Mouse (Mus musculus) central nervous system, embryonic 18 days (tissue): Measurements from ENCODE around the gene Trim25. TPM values are rescaled to one million over a fixed set of nuclear protein-coding genes. Genes with fewer than 3 reads are reported as not detected.

Experiments used
- polyA plus RNA-seq: library from polyadenylated mRNA; depleted of rRNA; stranded (reverse); fragments of >200 nt; gene quantifications from 2 replicates; pipeline ENCODE4 v1.2.3, GENCODE M21; 2012; rRNA removed

Trim25 gene
- polyA plus RNA-seq, result 2.6 and 2.9 TPM in 2 replicates

DNA sequence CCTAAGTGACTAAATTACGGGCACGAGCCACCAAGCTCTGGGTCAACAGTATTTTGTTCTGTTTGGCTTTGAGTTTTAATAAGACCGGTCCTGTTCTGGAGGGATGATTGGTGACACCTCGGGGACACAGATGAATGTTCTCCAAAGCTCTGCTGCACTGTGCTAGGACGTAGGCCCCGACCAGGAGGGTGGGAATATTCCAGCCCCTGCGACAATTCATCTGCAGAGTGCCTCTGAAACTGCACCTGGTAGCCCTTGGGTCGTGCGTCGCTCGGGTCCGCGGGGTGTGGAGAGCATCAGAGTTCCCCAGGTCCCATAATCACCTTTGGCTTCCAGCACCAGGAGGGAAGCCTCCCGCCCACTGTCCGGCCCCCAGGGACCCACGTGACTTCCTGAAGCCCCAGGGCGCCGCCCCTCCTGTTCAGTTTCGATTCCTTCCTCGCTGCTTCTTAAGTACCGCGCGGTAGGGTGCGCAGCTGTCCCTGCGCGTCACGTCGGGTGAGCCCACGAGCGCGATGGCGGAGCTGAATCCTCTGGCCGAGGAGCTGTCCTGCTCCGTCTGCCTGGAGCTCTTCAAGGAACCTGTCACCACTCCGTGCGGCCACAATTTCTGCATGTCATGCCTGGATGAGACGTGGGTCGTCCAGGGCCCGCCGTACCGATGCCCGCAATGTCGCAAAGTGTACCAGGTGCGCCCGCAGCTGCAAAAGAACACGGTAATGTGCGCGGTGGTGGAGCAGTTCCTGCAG is at the start of gene Trim25:
Gene Trim25 (plus strand): TSS at position 403 of the 749 bp plus-strand sequence.

DNA sequence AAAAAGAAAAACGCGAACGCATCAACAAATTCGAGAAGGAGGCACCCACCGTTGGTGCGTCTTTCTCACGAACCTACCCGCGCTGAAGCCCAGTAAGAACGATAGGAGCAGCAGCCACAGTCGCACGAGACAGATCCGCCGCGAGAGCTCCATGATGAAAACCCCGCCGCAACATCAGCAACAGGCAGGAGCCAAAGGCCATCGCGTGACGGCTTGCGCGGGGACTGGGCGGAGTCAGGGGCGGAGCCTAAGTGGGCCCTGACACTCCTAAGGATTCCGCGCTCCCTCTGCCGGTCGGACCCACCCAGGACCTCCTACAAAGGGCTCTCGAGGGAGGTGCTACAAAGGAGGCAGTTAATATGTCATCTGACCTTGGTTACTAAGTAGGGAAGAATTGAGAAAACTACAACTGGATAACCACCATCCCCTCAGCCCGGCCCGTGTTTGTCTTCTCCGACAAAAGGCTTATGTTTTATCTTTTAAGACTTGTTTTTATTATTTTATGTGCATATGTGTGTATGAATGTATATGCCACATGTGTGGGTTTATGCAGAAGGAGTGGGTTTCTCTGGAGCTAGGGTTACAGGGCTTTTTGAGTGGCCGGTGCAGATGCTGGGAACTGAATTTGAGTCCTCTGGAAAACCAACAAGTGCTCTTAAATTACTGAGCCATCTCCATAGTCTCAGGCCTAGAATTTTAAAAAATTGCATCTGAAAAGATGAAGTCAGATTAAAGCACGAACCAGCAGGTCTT is 43.8 kb upstream of the Trim25 start, which contains the start of gene Scpep1:
Gene Scpep1 (minus strand): TSS at position 249 of the 753 bp plus-strand sequence.

DNA sequence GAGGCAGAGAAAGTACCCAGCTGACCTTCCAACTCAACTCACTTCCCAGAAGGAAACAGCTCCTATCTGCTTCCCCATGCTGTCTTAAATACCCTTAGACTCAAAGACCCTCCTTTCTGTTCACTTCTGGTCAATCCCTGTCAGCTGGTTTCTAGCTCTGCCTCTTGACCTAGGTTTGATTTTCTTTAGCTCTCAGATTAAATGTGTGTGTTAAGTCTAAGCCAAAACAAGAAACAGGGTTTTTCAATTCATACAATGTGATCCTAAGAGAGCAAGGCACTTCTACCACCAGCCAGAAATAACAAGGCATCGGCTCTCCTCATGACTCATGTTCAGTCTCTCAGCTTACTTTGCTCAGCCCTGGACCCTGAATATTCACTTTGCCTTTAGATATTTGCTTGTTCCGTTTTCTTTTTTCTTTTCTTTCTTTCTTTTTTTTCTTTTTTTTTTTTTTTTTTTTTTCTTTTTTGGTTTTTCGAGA is 32.3 kb upstream of the Trim25 start, which contains the start of gene Elobl:
Gene Elobl (minus strand): TSS at position 51 of the 481 bp plus-strand sequence.

DNA sequence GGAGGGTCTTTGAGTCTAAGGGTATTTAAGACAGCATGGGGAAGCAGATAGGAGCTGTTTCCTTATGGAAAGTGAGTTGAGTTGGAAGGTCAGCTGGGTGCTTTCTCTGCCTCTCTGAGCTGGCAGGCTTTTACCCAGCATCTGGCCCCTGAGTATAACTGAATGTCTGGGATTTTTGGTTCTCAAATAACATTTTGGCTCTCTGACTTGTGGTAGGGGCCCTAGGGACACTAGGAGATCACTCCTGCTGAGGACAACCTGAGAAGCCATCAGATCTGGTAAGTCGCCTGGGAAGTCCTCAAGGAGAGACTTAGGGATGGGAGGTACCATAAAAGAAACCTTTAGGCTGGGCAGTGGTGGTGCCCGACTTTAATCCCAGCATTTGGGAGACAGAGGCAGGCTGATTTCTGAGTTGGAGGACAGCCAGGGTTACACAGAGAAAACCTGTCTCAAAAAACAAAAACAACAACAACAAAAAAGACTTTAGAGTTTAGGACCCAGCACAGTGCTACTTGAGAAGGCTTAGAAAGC is 28.9 kb upstream of the Trim25 start, which contains the start of gene Coil:
Gene Coil (plus strand): TSS at position 51 of the 531 bp plus-strand sequence.

DNA sequence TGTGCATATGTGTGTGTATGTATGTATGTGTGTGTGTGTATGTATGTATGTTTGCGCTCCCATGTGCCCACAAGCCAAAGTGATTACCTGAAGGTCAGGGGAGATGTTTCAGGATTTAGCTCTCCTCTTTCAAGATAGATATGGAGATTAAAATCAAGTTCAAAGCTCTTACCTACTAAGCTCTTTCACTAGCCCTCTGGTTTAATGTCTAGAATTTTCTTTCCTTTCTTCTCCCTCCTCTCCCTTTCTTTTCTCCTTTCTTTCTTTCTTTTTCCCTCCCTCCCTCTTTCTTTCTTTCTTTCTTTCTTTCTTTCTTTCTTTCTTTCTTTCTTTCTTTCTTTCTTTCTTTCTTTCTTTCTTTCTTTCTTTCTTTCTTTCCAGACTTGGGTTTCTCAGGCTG is 67.6 kb downstream of the Trim25 start, which contains the start of gene Dgke:
Gene Dgke (minus strand): TSS at position 101 of the 400 bp plus-strand sequence.

Other genes starting within 250 kb of the Trim25 start
- gene Akap1, start 134.8 kb upstream of the Trim25 start, polyA plus RNA-seq, result 60.1 and 62.0 TPM in 2 replicates
- gene Scpep1, start 43.9 kb upstream of the Trim25 start, polyA plus RNA-seq, result 24.3 and 25.1 TPM in 2 replicates
- gene Elobl, start 32.4 kb upstream of the Trim25 start, polyA plus RNA-seq, result not detected in 2 replicates
- gene Coil, start 29.1 kb upstream of the Trim25 start, polyA plus RNA-seq, result 32.1 and 33.5 TPM in 2 replicates
- gene Dgke, start 67.5 kb downstream of the Trim25 start, polyA plus RNA-seq, result 22.2 and 22.8 TPM in 2 replicates
- gene Gm525, start 74.5 kb downstream of the Trim25 start, polyA plus RNA-seq, result 0.18 and 0.20 TPM in 2 replicates